Mouse (Mus musculus): Measurements from ENCODE around the gene Mip. TPM values are rescaled to one million over a fixed set of nuclear protein-coding genes. Genes with fewer than 3 reads are reported as not detected.
A peak's percentile ranks its signal among the peaks of the same experiment; 100 is the strongest.
"Not testable (repeated sequence)": the region's sequence is repeated elsewhere in the genome, so short reads cannot be mapped to it uniquely, and the experiment has no call there.

The Mip gene
- polyA plus RNA-seq, 1 experiment from 2014 or later, result 0.24 TPM

DNA sequence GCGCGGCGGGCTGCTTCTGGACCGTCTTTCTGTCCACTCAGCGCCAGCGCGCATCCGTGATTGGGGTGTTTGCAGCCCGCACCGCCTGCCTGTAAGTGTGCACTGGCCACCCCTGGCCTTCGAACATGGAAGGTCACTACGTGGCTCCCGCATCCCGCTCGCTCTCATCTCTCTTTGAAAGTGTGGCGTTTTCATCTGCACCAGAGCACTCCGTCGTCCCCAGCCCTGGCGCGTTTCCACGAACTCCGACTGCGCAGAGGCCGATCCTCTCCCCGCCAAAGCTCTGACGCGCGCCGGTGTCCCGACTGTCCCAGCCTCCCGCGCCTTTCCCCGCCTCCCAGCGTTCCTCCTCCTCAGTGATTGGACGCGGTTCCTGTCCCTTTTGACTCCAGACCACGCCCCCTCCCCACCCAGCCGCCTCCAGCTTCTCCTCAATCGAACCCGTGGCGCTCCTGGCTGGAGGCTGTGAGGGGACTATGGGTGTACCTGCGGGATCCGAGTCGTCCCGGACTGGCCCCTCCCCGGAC lies 31.6 kb upstream of the Mip start, which contains the start of gene Gls2:
Gene Gls2 (plus strand): TSS at position 434 of the 527 bp plus-strand sequence.
- Histone ChIP-seq H3K4me1 (replicated peaks) (peaks cover 16% of the 10 kb centered on the region), H3K9me3 (no peaks in the 10 kb centered on the region), H3K36me3 (no peaks in the 10 kb centered on the region), H3K27me3 (ENCODE audit: insufficient read depth, poor library complexity, severe bottlenecking) (peaks cover 35% of the 10 kb centered on the region), H3K27ac (peak within 1 kb of the TSS; percentile 82), H3K4me3 (peak within 1 kb of the TSS; percentile 89)
- peak; percentile 98 for DNase-seq (ENCODE audit: low spot score)
- WGBS, result under 1% methylated on average over 45 of the region's 46 CpGs

DNA sequence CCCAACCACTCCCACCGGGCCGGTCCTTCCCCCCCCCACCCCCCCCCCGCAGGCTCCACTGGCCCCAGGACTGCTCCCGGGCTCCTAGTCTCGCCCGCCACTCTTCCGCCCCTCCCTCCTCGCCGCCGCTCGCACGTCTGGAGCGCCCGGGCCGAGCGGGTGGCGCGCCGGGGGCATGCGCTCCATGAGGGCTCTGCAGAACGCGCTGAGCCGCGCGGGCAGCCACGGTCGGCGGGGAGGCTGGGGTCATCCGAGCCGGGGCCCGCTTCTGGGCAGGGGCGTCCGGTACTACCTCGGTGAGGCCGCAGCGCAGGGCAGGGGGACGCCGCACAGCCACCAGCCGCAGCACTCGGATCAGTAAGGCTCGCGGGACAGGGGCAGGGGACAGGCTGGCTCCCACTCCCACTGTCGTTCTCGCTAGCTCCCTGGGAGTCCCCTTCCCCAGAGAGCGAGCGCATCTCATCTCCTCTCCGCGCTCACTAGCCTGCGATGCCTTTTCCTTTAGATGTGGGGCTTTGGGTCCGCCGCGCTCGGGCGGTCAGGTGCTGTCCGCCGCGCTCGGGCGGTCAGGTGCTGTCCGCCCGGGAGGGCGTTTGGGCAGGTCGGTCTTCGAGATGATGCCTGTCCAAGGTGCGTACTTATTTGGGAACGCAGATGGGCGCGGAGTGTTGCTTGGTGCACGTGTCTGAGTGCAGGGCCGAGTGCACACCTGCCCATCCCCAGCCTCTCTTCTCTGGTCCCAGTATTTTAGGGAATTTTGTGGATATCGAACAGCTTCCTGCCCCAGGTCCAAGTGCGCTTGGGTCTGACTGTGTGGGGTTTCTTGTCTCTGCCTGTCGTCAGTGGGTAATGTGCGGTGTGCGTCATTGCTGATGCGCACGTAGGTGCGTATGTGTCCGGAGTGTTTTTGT lies 30.8 kb upstream of the Mip start:
- Histone ChIP-seq H3K27me3 (ENCODE audit: insufficient read depth, poor library complexity, severe bottlenecking) (peaks cover 35% of the 10 kb centered on the region), H3K36me3 (no peaks in the 10 kb centered on the region), H3K9me3 (no peaks in the 10 kb centered on the region), H3K27ac (peak overlapping the region; percentile 82), H3K4me1 (replicated peaks) (peaks cover 16% of the 10 kb centered on the region), H3K4me3 (peak overlapping the region; percentile 89)
- DNase-seq (ENCODE audit: low spot score), result no peak
- WGBS, result 1% methylated on average over 76 of the region's 79 CpGs

GRCm38 (mm10) chr10:128201856-128202255 lies 23.8 kb upstream of the Mip start:
- Histone ChIP-seq H3K36me3 (peaks cover 7% of the 10 kb centered on the region), H3K27ac (no peak overlapping the region), H3K4me3 (no peak overlapping the region), H3K9me3 (no peaks in the 10 kb centered on the region), H3K27me3 (ENCODE audit: insufficient read depth, poor library complexity, severe bottlenecking) (peaks cover 4% of the 10 kb centered on the region), H3K4me1 (replicated peaks) (0 out of 2 replicates have a peak, but pooled peaks cover 11% of the 10 kb centered on the region)
- DNase-seq (ENCODE audit: low spot score), result no peak
- WGBS, result 74% methylated on average over 6 of the region's 6 CpGs

GRCm38 (mm10) chr10:128204941-128205340 lies 20.7 kb upstream of the Mip start:
- H3K9me3 ChIP-seq, result no peaks in the 10 kb centered on the region
- no peak overlapping the region for H3K27ac ChIP-seq
- peaks cover 15% of the 10 kb centered on the region for H3K36me3 ChIP-seq
- WGBS, result 89% methylated on average over 15 of the region's 15 CpGs
- no peaks in the 10 kb centered on the region for H3K27me3 ChIP-seq (ENCODE audit: insufficient read depth, poor library complexity, severe bottlenecking)
- H3K4me3 ChIP-seq, result no peak overlapping the region
- no peak for DNase-seq (ENCODE audit: low spot score)
- peaks cover 11% of the 10 kb centered on the region; the same call in 1 of the 2 replicates for H3K4me1 ChIP-seq (replicated peaks)

- Histone ChIP-seq H3K27ac (no peak overlapping the region), H3K36me3 (peaks cover 15% of the 10 kb centered on the region), H3K27me3 (ENCODE audit: insufficient read depth, poor library complexity, severe bottlenecking) (peaks cover 4% of the 10 kb centered on the region; the same call in 1 of the 2 replicates), H3K9me3 (no peaks in the 10 kb centered on the region), H3K4me3 (no peak overlapping the region), H3K4me1 (replicated peaks) (peaks cover 25% of the 10 kb centered on the region)
- WGBS, result 95% methylated on average over 10 of the region's 10 CpGs
- DNase-seq (ENCODE audit: low spot score), result no peak
Measured at GRCm38 (mm10) chr10:128208326-128208725, 17.3 kb upstream of the Mip start.

DNA sequence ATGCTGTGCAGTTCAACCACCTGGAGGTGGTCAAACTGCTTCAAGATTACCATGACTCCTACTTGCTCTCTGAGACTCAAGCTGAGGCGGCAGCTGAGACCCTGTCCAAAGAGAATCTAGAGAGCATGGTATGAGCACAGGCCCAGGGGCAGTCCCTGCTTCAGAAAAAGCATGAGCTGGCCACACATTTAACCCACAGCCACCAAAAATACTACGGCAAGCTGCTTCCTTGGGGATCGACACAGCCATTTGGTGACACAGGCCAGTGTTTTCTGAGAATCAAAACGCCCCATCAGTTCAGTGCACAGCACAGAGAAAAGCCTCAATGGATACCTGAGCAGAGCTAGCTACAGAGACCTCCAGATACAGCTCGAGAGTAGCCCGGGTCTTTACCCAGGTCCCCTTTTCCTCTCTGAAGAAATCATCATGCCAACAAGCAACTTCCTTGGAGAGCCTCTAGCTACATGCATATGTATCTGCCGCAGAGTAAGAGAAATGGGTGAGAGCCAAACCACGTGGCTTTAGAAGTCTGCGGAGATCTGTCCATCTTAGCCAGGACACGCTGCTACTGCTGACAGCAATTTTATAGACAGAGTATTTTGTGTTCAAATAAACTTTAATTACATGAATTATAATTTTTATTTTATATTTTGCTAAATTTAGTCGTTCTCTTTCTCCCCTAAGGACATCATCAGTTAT lies 16.2 kb upstream of the Mip start:
- Histone ChIP-seq H3K27me3 (ENCODE audit: insufficient read depth, poor library complexity, severe bottlenecking) (peaks cover 14% of the 10 kb centered on the region), H3K36me3 (peaks cover 15% of the 10 kb centered on the region), H3K27ac (no peak overlapping the region), H3K4me3 (no peak overlapping the region), H3K4me1 (replicated peaks) (peaks cover 21% of the 10 kb centered on the region), H3K9me3 (no peaks in the 10 kb centered on the region)
- no peak for DNase-seq (ENCODE audit: low spot score)
- WGBS, result 94% methylated on average over 11 of the region's 11 CpGs

GRCm38 (mm10) chr10:128210131-128210530 lies 15.5 kb upstream of the Mip start:
- WGBS, result 88% methylated on average over 2 of the region's 2 CpGs
- DNase-seq (ENCODE audit: low spot score), result no peak
- peaks cover 21% of the 10 kb centered on the region for H3K4me1 ChIP-seq (replicated peaks)

GRCm38 (mm10) chr10:128210954-128211353 lies 14.7 kb upstream of the Mip start:
- 38% methylated on average over 14 of the region's 14 CpGs for WGBS
- no peak for DNase-seq (ENCODE audit: low spot score)
- Histone ChIP-seq H3K4me3 (peak overlapping the region; percentile 72), H3K27me3 (ENCODE audit: insufficient read depth, poor library complexity, severe bottlenecking) (peaks cover 16% of the 10 kb centered on the region), H3K36me3 (peaks cover 15% of the 10 kb centered on the region), H3K27ac (peak overlapping the region; percentile 85), H3K9me3 (no peaks in the 10 kb centered on the region), H3K4me1 (replicated peaks) (peaks cover 21% of the 10 kb centered on the region)

More at GRCm38 (mm10) chr10:128210131-128210530, 15.5 kb upstream of the Mip start:
- Histone ChIP-seq H3K27ac (no peak overlapping the region), H3K27me3 (ENCODE audit: insufficient read depth, poor library complexity, severe bottlenecking) (peaks cover 16% of the 10 kb centered on the region), H3K36me3 (peaks cover 15% of the 10 kb centered on the region), H3K9me3 (no peaks in the 10 kb centered on the region), H3K4me3 (peak overlapping the region; percentile 72)

GRCm38 (mm10) chr10:128211390-128212108 lies 14.1 kb upstream of the Mip start, which contains the start of gene Spryd4:
Gene Spryd4, minus strand, starts transcription at chr10:128211807.
- H3K4me3 ChIP-seq, result peak within 1 kb of the TSS; percentile 72
- H3K36me3 ChIP-seq, result peaks cover 11% of the 10 kb centered on the region
- H3K27ac ChIP-seq, result peak within 1 kb of the TSS; percentile 85
- H3K9me3 ChIP-seq, result no peaks in the 10 kb centered on the region
- H3K4me1 ChIP-seq (replicated peaks), result peaks cover 21% of the 10 kb centered on the region
- peak; percentile 93 for DNase-seq (ENCODE audit: low spot score)
- peaks cover 16% of the 10 kb centered on the region for H3K27me3 ChIP-seq (ENCODE audit: insufficient read depth, poor library complexity, severe bottlenecking)
- under 1% methylated on average over 30 of the region's 30 CpGs for WGBS

GRCm38 (mm10) chr10:128212148-128212547 lies 13.5 kb upstream of the Mip start:
- H3K36me3 ChIP-seq, result peaks cover 5% of the 10 kb centered on the region
- no peak for DNase-seq (ENCODE audit: low spot score)
- peak overlapping the region; percentile 72 for H3K4me3 ChIP-seq
- 54% methylated on average over 6 of the region's 6 CpGs for WGBS
- H3K4me1 ChIP-seq (replicated peaks), result peaks cover 21% of the 10 kb centered on the region
- H3K27me3 ChIP-seq (ENCODE audit: insufficient read depth, poor library complexity, severe bottlenecking), result peaks cover 16% of the 10 kb centered on the region
- no peaks in the 10 kb centered on the region for H3K9me3 ChIP-seq
- peak overlapping the region; percentile 85 for H3K27ac ChIP-seq

GRCm38 (mm10) chr10:128212871-128213323 lies 12.7 kb upstream of the Mip start:
- 3% methylated on average over 18 of the region's 18 CpGs for WGBS
- H3K27ac ChIP-seq, result peak overlapping the region; percentile 41; the same call in 1 of the 2 replicates
- H3K4me3 ChIP-seq, result peak overlapping the region; percentile 48
- peaks cover 16% of the 10 kb centered on the region for H3K27me3 ChIP-seq (ENCODE audit: insufficient read depth, poor library complexity, severe bottlenecking)
- H3K36me3 ChIP-seq, result peaks cover 5% of the 10 kb centered on the region
- no peaks in the 10 kb centered on the region for H3K9me3 ChIP-seq
- peaks cover 21% of the 10 kb centered on the region for H3K4me1 ChIP-seq (replicated peaks)
- peak; percentile 65 for DNase-seq (ENCODE audit: low spot score)

- 90% methylated on average over 4 of the region's 4 CpGs for WGBS
- Histone ChIP-seq H3K4me1 (replicated peaks) (peaks cover 21% of the 10 kb centered on the region), H3K27me3 (ENCODE audit: insufficient read depth, poor library complexity, severe bottlenecking) (peaks cover 16% of the 10 kb centered on the region)
- H3K9me3 ChIP-seq; DNase-seq (ENCODE audit: low spot score); H3K36me3 ChIP-seq; H3K4me3 ChIP-seq; H3K27ac ChIP-seq: not testable (repeated sequence)
Measured at GRCm38 (mm10) chr10:128214112-128214511, 11.5 kb upstream of the Mip start.
